Mouse (Mus musculus) embryo, embryonic 11 days (tissue): ENCODE results near the gene Arid1a.

Source experiments
- DNase-seq: peaks from one replicate; pipeline ENCODE4 v3.0.0-alpha.2; 2015

Arid1a gene

DNA sequence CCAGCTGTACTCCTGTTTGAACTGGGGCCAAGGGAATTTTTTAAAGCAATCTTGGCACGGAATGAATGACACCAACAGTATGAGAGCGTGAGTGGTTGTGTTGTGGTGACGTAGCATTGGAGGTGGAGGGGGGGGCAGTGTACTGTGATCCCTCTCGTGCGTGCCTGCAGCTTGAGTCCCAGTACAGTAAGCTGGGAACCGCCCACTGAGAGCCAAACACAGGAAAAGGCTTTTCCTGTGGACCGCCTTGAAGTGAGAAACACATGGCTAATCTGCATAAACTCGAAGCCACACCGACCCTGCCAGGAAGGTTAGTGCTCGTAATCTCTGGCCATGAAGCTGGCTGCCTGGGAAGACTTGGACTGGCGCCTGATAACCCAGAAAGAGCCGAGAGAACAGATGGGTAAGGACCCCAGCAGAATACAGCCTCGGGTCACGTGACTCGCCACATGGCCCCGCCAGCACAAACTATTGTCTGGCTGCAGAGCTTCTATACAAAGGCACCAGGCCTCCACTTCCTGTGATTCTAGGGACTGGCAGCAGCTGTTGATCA, 27.0 kb downstream of the Arid1a start:
- peak; percentile 89 for DNase-seq

GRCm38 (mm10) chr4:133729007-133729406, 27.6 kb downstream of the Arid1a start:
- DNase-seq: no peak

GRCm38 (mm10) chr4:133728256-133728655, 28.3 kb downstream of the Arid1a start:
- peak; percentile 31 for DNase-seq

GRCm38 (mm10) chr4:133725706-133726105, 30.9 kb downstream of the Arid1a start:
- no peak for DNase-seq

- no peak for DNase-seq
These were observed 36.8 kb downstream of the Arid1a start for GRCm38 (mm10) chr4:133719791-133720190.

GRCm38 (mm10) chr4:133712755-133713154, 43.8 kb downstream of the Arid1a start:
- DNase-seq: no peak

- no peak for DNase-seq
These were observed 45.1 kb downstream of the Arid1a start for GRCm38 (mm10) chr4:133711307-133712076.

GRCm38 (mm10) chr4:133709395-133709794, 47.2 kb downstream of the Arid1a start:
- DNase-seq: peak; percentile 29

GRCm38 (mm10) chr4:133707464-133707863, 49.1 kb downstream of the Arid1a start:
- no peak for DNase-seq

GRCm38 (mm10) chr4:133706956-133707355, 49.6 kb downstream of the Arid1a start:
- peak; percentile 38 for DNase-seq

GRCm38 (mm10) chr4:133705062-133705461, 51.5 kb downstream of the Arid1a start:
- no peak for DNase-seq

- DNase-seq: no peak
These were observed 55.6 kb downstream of the Arid1a start for GRCm38 (mm10) chr4:133700905-133701368.

DNA sequence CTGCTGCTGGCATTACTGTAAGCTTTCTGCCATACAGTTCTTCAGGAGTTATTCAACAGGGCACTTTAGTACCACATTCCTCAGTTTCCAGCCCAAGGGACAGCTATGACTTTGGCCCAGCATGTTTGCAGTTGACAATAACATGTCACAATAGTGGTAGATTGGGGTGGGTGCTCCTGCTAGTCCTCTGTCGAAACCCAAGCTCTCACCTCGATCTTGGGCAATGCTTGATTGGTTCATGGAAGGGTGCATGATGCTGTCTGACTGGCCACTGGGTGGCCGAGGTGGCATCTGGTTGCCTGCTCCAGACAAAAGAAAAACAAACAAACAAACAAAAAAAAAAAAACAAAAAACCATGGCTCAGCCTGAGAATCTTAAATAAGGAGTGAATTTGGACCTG, 61.2 kb downstream of the Arid1a start:
- no peak for DNase-seq

DNA sequence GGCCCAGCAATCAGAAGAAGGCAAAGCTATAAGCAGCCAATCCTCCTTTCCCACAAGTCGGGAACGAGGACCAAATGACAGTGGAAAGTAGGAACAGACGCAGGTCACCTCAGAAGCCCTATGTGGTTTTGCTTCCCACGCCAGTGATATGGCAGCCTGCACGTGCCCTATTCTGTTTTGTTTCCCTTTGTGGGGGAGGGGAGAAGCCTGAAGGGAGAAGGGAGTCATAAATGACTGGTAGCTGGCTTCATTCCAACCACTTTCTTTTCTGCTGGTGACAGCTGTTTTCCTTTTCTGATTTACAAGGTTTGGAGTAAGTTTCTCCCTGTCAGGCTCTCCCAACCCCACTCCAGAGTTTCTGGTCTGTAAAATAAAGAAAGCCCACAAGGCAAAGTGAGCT, 66.3 kb downstream of the Arid1a start:
- peak; percentile 41 for DNase-seq

GRCm38 (mm10) chr4:133688417-133689067, 68.0 kb downstream of the Arid1a start:
- DNase-seq: no peak

GRCm38 (mm10) chr4:133687126-133687525, 69.4 kb downstream of the Arid1a start:
- no peak for DNase-seq

DNA sequence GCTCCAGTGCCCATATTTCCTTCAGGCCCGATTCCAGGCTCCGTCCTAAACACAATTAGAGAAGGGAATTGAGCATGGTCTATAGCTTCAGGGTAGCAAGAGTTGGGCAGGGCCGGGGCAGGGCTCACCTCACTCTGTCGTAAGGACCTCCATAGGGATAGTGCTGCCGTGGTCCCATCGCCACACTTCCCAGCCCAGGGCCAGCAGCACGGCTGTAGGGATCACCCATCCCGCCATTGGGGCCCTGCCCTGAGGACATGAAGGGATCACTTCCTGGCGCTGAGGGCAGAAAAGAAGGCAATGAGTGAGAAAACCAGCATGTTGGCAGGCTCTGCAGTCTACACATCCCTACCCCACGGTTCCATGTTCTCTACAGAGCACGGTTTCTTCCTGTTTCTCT, 70.1 kb downstream of the Arid1a start:
- no peak for DNase-seq

DNA sequence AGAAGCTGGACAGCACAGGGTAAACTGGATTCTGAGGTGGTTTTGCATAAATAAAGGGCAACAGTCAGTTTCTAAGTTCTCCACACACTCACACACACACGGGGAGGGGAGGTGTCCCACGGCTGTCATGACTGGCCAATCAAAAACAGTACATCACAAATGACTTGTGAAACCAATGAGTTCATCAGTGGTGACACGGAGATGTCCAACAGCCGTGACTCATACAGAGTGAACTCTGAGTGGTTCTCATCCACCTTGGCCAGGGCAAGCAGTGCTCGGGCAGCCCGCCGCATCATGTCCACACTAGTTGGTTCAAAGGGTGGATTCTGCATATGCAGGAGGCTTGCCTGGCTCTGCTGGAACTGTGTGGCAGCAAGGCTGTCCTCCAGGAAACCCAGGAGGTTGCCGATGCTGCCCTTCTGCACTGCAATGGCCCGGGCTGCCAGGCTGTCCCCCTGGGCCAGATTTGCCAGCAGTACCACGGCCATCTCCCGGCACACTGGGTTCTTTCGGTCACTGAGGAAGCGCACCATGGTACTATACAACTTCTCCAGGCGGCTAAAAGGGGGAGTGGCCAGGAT, 76.3 kb downstream of the Arid1a start:
- DNase-seq: no peak

DNA sequence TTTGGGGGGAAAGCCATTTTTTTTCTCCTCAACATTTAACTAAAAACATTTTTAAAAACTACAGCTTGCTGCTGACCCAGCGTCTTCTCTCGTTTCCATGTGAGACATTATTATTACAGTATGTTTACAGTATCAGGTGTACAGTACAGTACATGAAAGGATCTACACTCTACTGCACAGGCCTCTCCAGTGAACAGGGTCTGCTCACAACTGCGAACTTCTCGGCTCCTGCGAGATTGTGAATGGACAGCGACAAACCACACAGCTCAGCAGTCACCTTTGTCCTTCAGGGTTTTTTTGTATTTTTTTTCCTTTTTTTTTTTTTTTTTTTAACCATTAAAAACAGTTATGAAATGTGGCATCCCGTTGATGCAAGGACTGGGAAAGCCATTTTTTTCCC, 76.9 kb downstream of the Arid1a start:
- no peak for DNase-seq

- no peak for DNase-seq
These were observed 79.3 kb downstream of the Arid1a start for GRCm38 (mm10) chr4:133677266-133677665.

GRCm38 (mm10) chr4:133676189-133676588, 80.4 kb downstream of the Arid1a start:
- no peak for DNase-seq

GRCm38 (mm10) chr4:133675594-133676016, 81.0 kb downstream of the Arid1a start:
- DNase-seq: peak; percentile 84

DNA sequence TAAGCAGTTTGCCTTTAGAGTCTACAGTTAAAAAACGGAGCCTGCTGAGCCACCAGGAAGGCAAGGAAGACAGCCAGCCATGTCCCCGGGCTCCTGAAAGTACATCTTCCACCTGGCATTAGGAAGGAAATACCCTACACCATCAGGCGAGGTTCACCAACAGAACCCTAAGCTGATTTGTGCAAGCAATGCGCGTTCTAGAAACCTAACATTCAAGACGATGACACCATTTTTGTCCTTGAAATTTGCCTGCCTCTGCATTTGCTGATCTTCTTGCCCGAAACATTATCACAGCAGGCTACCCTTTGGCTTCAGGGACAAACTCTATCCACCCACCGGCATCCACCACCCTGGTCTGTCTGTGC, 82.3 kb downstream of the Arid1a start:
- DNase-seq: no peak
